Mouse (Mus musculus) granulocyte monocyte progenitor cell, adult 5-6 weeks (primary cell): ENCODE data around the gene Tmem136. TPM values are rescaled to one million over a fixed set of nuclear protein-coding genes. Genes with fewer than 3 reads are reported as not detected.

ENCODE experiments used
- ATAC-seq: replicated peaks from 2 replicates; pipeline ENCODE4 v1.8.0; 2016; ENCODE audit warnings: mild to moderate bottlenecking, moderate TSS enrichment, inconsistent platforms; ENCODE audit not compliant: poor library complexity, severe bottlenecking
- total RNA-seq, 2 experiments: library from RNA; stranded (forward) in 1 of 2; stranded (reverse) in 1 of 2; fragments of 200-712, 200-1000 nt in 1 of 2; fragments of >200 nt in 1 of 2; fragmentation: Nextera tagmentation in 1 of 2; gene quantifications; 2 replicates each; pipeline ENCODE4 v1.2.3; 2014 to 2017

The Tmem136 gene
- total RNA-seq, 2 experiments from 2014 or later, result not detected

GRCm38 (mm10) chr9:43109125-43109524 is 7.2 kb downstream of the Tmem136 start:
- ATAC-seq, result no peak

- ATAC-seq, result no peak
Measured at GRCm38 (mm10) chr9:43108721-43109120, 7.6 kb downstream of the Tmem136 start.

GRCm38 (mm10) chr9:43108081-43108480 is 8.3 kb downstream of the Tmem136 start:
- ATAC-seq, result no peak

- ATAC-seq, result no peak
Measured at GRCm38 (mm10) chr9:43107555-43107954, 8.8 kb downstream of the Tmem136 start.

- ATAC-seq, result no peak
Measured at GRCm38 (mm10) chr9:43107187-43107517, 9.2 kb downstream of the Tmem136 start, which contains the start of gene Arhgef12. Arhgef12 (minus strand) TSS chr9:43107239.

- ATAC-seq, result no peak
Measured at GRCm38 (mm10) chr9:43106426-43107186, 9.8 kb downstream of the Tmem136 start.

GRCm38 (mm10) chr9:43105664-43106361 is 10.6 kb downstream of the Tmem136 start:
- peak; percentile 75 for ATAC-seq

- peak; percentile 23 for ATAC-seq
Measured at GRCm38 (mm10) chr9:43104873-43105663, 11.3 kb downstream of the Tmem136 start.

- ATAC-seq, result no peak
Measured at GRCm38 (mm10) chr9:43104526-43104872, 11.9 kb downstream of the Tmem136 start.

GRCm38 (mm10) chr9:43103675-43104299 is 12.6 kb downstream of the Tmem136 start:
- no peak for ATAC-seq

GRCm38 (mm10) chr9:43102931-43103330 is 13.4 kb downstream of the Tmem136 start:
- no peak for ATAC-seq

GRCm38 (mm10) chr9:43101936-43102595 is 14.3 kb downstream of the Tmem136 start:
- no peak for ATAC-seq

GRCm38 (mm10) chr9:43098922-43099321 is 17.4 kb downstream of the Tmem136 start:
- no peak for ATAC-seq

GRCm38 (mm10) chr9:43097801-43098557 is 18.4 kb downstream of the Tmem136 start:
- ATAC-seq, result no peak

GRCm38 (mm10) chr9:43096337-43096736 is 20.0 kb downstream of the Tmem136 start:
- peak; percentile 96 for ATAC-seq

- no peak for ATAC-seq
Measured at GRCm38 (mm10) chr9:43094828-43095227, 21.5 kb downstream of the Tmem136 start.

GRCm38 (mm10) chr9:43093803-43094202 is 22.6 kb downstream of the Tmem136 start:
- no peak for ATAC-seq

GRCm38 (mm10) chr9:43085686-43086285 is 30.6 kb downstream of the Tmem136 start:
- ATAC-seq, result no peak
